Mouse (Mus musculus) liver, postnatal 0 days (tissue): ENCODE measurements around the gene Insl6.

Experiments used
- CTCF ChIP-seq: sonication (generic); IDR thresholded peaks from 2 replicates; pipeline ENCODE4 v1.5.1; 2016; ENCODE audit warnings: antibody characterized with exemption, low read depth
- EP300 ChIP-seq: IDR thresholded peaks from 2 replicates; pipeline ENCODE4 v1.6.1; 2016; ENCODE audit warnings: antibody characterized with exemption, low read depth, mild to moderate bottlenecking

GRCm38 (mm10) chr19:29360251-29360650 is 35.1 kb upstream of the Insl6 start:
- TF ChIP-seq CTCF (no peak), EP300 (no peak)
